Mouse (Mus musculus) lung, embryonic 16.5 days (tissue): ENCODE measurements around the gene Olfr71. TPM values are rescaled to one million over a fixed set of nuclear protein-coding genes. Genes with fewer than 3 reads are reported as not detected.

Experiments
- ATAC-seq: fragments of 200-750 bp; cut with Nextera tagmentation; 2 replicates; pipeline ENCODE4 v1.8.0; 2017; ENCODE audit warnings: low read depth, mild to moderate bottlenecking, moderate library complexity
- H3K27ac ChIP-seq: fragments of 300-500 bp; sonication (generic); 2 replicates; pipeline ENCODE4 v1.5.1; 2014; ENCODE audit warnings: mild to moderate bottlenecking, control low read depth, low read length
- H3K27me3 ChIP-seq: fragments of 300-500 bp; sonication (generic); 2 replicates; pipeline ENCODE4 v1.6.1; 2014; ENCODE audit warnings: low read depth, low read length, mixed read lengths; ENCODE audit not compliant: control insufficient read depth, insufficient read depth
- H3K36me3 ChIP-seq: fragments of 300-500 bp; sonication (generic); 2 replicates; pipeline ENCODE4 v1.6.1; 2014; ENCODE audit warnings: low read length; ENCODE audit not compliant: control insufficient read depth, insufficient read depth
- H3K4me1 ChIP-seq: fragments of 300-500 bp; sonication (generic); replicated peaks from 2 replicates; pipeline ENCODE4 v1.6.1; 2014; ENCODE audit warnings: low read length, mixed read lengths; ENCODE audit not compliant: control insufficient read depth, insufficient read depth
- H3K4me2 ChIP-seq: fragments of 300-500 bp; sonication (generic); 2 replicates; pipeline ENCODE4 v1.6.1; 2014; ENCODE audit warnings: low read depth, low read length, control low read depth
- H3K4me3 ChIP-seq: fragments of 300-500 bp; sonication (generic); 2 replicates; pipeline ENCODE4 v1.5.1; 2014; ENCODE audit warnings: mild to moderate bottlenecking, low read length, control low read depth
- H3K9ac ChIP-seq: fragments of 300-500 bp; sonication (generic); 2 replicates; pipeline ENCODE4 v1.6.1; 2014; ENCODE audit warnings: low read length, control low read depth
- H3K9me3 ChIP-seq: fragments of 300-500 bp; sonication (generic); 2 replicates; pipeline ENCODE4 v1.6.1; 2016; ENCODE audit warnings: low read length; ENCODE audit not compliant: control insufficient read depth
- WGBS: fragments of 180-500 bp; shearing (Covaris S2); extraction: QIAGEN DNeasy Blood & Tissue Kit; methylation state at CpG from one replicate; pipeline ENCODE4 v1.1.7; 2014; 5-methylcytosine and 5-hydroxymethylcytosine counted together
- polyA plus RNA-seq: library from polyadenylated mRNA; unstranded; fragments of >200 nt; fragmentation: Nextera tagmentation; extraction: Ambion mirVana; gene quantifications from 2 replicates; pipeline ENCODE4 v1.2.1, GENCODE M21; 2015

Olfr71 gene
- polyA plus RNA-seq, 1 experiment from 2014 or later: 0.16 TPM

DNA sequence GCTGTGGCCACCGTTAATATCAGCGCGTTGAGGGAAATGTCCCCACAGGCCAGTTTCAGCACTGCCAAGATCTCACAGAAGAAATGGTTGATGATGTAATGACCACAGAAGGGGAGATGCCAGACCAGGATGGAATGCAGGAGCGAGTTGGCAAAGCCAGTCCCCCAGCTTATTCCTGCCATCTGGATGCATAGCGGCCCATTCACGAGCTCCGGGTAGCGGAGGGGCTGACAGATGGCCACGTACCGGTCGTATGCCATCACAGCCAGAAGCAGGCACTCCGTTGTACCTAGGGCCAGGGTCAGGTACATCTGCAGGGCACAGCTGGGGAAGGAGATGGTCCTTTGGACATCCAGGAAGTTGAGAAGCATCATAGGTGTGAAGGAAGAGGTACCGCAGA lies 13.5 kb downstream of the Olfr71 start:
- H3K9ac ChIP-seq: no peak overlapping the region
- H3K4me1 ChIP-seq: peaks cover 3% of the 10 kb centered on the region; the same call in 1 of the 2 replicates
- H3K4me2 ChIP-seq: no peak overlapping the region
- H3K27ac ChIP-seq: no peak overlapping the region
- ATAC-seq: no peak
- H3K4me3 ChIP-seq: no peak overlapping the region
- H3K27me3 ChIP-seq: no peaks in the 10 kb centered on the region
- WGBS: 86% methylated on average over 13 of the region's 13 CpGs
- H3K9me3 ChIP-seq: no peaks in the 10 kb centered on the region
- H3K36me3 ChIP-seq: no peaks in the 10 kb centered on the region

DNA sequence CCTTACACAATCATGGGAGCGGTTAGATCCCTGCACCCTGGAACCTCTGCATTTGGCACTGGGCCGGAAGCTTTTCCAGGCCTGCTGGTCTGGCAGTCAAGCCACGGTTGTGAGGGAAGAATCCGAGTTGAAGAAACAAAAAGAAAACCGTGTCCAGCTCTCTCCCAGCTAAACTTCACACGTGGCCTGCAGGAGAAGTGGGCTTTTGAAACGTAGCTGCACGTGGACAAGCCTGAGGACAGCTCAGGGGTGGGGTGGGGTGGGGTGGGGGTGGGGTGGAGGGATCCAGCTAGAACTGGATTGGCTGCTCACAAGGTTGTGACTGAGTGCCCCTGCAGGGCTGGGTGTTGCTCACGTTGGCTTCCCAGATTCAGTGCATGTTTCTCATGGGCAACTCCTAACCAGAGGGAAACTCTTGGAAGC lies 14.8 kb downstream of the Olfr71 start:
- H3K4me2 ChIP-seq: no peak overlapping the region
- H3K36me3 ChIP-seq: no peaks in the 10 kb centered on the region
- no peaks in the 10 kb centered on the region for H3K27me3 ChIP-seq
- no peaks in the 10 kb centered on the region for H3K9me3 ChIP-seq
- peaks cover 3% of the 10 kb centered on the region; the same call in 1 of the 2 replicates for H3K4me1 ChIP-seq
- peak overlapping the region; percentile 67 for H3K27ac ChIP-seq
- H3K4me3 ChIP-seq: no peak overlapping the region
- WGBS: 22% methylated on average over 9 of the region's 9 CpGs
- no peak overlapping the region for H3K9ac ChIP-seq
- ATAC-seq: peak; percentile 82

DNA sequence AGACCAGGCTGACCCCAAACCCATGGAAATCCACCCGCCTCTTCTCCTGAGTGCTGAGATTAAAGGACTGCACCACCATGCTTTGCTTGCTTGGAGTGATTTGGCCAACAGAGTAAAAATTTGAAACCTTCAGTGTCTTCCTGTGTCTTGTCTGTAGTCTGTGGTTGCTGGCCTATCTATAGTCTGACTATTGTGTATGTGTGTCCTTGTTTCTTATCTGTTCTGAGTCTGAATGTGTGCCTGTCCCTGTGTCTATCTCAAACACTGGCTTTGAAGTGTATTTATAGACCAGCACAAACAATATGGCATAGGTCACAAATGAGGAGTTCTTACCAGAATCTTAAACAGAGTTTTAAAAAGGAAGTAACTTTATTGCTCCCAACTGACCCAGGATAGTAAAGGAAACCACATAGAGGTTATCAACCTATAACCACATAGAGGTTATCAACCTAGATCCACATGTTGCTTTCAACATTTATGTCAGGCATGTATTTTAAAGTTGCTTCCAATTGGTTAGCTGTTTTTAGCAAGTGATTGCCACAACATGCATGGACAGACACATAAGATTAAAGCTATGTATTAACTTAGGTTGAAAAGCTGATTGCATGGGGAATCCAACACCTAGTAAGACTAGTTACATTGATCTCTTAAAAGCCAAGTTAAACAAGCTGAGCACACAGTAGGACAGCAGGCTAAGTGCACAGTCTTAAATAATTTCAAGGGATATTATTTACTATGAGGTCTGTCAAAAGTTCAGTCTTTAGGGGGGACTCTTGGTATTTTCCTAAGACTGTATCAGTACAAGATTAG lies 15.4 kb downstream of the Olfr71 start:
- Histone ChIP-seq H3K27ac (peak overlapping the region; percentile 21; the same call in 1 of the 2 replicates), H3K4me3 (no peak overlapping the region), H3K9me3 (no peaks in the 10 kb centered on the region), H3K9ac (no peak overlapping the region), H3K27me3 (no peaks in the 10 kb centered on the region), H3K4me2 (no peak overlapping the region), H3K4me1 (peaks cover 3% of the 10 kb centered on the region; the same call in 1 of the 2 replicates), H3K36me3 (no peaks in the 10 kb centered on the region)
- WGBS: 57% methylated on average over 1 of the region's 1 CpGs
- ATAC-seq: no peak

DNA sequence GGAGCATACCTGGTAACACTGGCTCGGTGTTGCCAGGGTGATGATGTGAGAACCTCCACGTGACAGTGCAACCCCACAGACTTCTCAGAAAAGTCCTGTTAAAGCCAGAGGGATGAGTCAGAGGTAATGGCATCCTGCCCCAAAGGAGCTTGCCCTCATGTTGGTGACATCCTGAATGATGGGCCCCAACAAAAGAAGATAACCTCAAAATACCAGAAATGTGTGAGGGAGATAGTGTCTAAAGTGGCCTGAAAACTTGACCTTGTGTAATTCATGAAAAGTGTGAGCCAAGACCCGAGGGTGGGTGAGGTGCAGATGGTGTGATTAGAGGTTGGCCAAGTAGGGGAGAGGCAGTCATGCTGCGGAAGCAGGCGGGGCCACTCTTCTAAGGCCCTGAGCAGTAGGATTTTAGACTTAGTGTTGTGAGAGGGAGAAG lies 16.2 kb downstream of the Olfr71 start:
- Histone ChIP-seq H3K27ac (no peak overlapping the region), H3K4me3 (no peak overlapping the region), H3K4me2 (no peak overlapping the region), H3K4me1 (peaks cover 3% of the 10 kb centered on the region; the same call in 1 of the 2 replicates), H3K36me3 (0 out of 2 replicates have a peak, but pooled peaks cover 4% of the 10 kb centered on the region), H3K9me3 (no peaks in the 10 kb centered on the region), H3K9ac (no peak overlapping the region), H3K27me3 (no peaks in the 10 kb centered on the region)
- peak; percentile 43 for ATAC-seq
- WGBS: 50% methylated on average over 5 of the region's 5 CpGs

DNA sequence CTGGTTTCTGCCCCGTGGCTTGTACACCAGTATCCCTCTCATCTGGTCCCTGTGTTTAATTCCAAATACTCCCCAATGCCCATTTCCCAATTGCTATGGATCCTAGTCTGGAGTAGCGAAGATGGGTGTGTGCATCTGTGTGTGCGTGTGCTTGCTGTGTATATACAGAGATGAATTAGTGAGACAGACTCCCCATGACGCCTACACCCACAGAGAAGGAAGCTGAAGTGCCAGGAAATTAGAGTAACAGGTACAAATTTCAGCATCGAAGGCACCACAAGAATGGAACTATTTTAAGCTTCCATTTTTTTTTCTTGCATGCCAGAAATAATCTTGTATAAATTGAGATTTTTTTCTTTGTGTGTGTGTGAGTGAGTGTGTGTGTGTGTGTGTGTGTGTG lies 19.0 kb downstream of the Olfr71 start:
- 0 out of 2 replicates have a peak, but pooled peaks cover 4% of the 10 kb centered on the region for H3K36me3 ChIP-seq
- no peak for ATAC-seq
- WGBS: 71% methylated on average over 5 of the region's 5 CpGs

DNA sequence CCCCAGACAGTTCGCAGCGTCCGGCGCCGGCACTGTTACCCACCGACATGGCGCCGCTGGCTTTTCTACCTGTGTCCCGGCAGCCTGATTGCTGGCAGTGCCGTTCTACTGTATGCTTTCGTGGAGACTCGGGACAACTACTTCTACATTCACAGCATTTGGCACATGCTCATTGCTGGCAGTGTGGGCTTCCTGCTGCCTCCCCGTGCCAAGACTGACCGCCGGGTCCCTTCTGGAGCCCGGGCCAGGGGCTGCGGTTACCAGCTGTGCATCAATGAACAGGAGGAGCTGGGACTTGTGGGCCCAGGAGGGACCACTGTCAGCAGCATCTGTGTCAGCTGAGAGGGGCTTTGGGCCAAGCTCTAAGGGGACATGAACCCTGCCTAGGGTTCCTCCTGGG lies 20.0 kb downstream of the Olfr71 start:
- WGBS: 90% methylated on average over 17 of the region's 17 CpGs
- no peaks in the 10 kb centered on the region for H3K27me3 ChIP-seq
- no peak overlapping the region for H3K9ac ChIP-seq
- H3K27ac ChIP-seq: no peak overlapping the region
- H3K4me3 ChIP-seq: no peak overlapping the region
- H3K9me3 ChIP-seq: no peaks in the 10 kb centered on the region
- 0 out of 2 replicates have a peak, but pooled peaks cover 4% of the 10 kb centered on the region for H3K36me3 ChIP-seq
- ATAC-seq: no peak
- H3K4me2 ChIP-seq: no peak overlapping the region
- peaks cover 3% of the 10 kb centered on the region; the same call in 1 of the 2 replicates for H3K4me1 ChIP-seq

More for the DNA sequence above, 19.0 kb downstream of the Olfr71 start:
- Histone ChIP-seq H3K9me3 (no peaks in the 10 kb centered on the region), H3K4me3 (no peak overlapping the region), H3K9ac (no peak overlapping the region), H3K27ac (no peak overlapping the region), H3K4me1 (peaks cover 3% of the 10 kb centered on the region; the same call in 1 of the 2 replicates), H3K4me2 (no peak overlapping the region), H3K27me3 (no peaks in the 10 kb centered on the region)

DNA sequence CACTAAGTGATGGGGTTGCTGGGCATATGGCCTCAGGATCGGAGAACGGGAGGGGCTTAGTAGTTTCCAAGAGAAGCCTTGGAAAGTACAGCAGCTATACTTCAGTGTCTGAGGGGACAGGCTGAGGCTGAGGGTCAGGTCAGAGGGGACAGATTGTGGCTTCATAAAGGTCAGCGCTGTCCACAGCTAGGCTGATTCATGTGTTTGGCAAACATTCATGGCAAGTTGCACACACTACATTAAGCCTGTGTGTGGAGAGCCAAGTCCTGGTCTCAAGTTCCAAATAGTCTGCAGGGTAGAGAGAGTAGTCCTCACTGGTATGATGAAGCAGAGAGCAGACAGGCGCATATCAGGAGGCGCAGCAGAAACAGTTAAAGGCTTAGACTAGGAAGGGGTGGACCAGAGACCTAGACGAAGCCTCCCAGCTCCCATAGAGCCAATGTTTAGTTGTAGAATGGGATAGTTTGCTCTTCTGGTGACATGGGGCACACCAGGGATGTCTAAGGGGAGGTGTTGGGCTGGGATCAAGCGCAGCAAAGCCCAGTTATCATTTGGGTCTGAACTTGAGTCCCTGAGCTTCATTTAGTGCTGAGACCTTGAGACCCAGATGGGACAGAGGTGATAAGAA lies 30.5 kb downstream of the Olfr71 start:
- Histone ChIP-seq H3K9me3 (no peaks in the 10 kb centered on the region), H3K4me3 (no peak overlapping the region), H3K36me3 (peaks cover 5% of the 10 kb centered on the region; the same call in 1 of the 2 replicates), H3K9ac (no peak overlapping the region), H3K27ac (no peak overlapping the region), H3K4me1 (no peaks in the 10 kb centered on the region), H3K4me2 (no peak overlapping the region), H3K27me3 (no peaks in the 10 kb centered on the region)
- no peak for ATAC-seq
- 76% methylated on average over 7 of the region's 7 CpGs for WGBS

DNA sequence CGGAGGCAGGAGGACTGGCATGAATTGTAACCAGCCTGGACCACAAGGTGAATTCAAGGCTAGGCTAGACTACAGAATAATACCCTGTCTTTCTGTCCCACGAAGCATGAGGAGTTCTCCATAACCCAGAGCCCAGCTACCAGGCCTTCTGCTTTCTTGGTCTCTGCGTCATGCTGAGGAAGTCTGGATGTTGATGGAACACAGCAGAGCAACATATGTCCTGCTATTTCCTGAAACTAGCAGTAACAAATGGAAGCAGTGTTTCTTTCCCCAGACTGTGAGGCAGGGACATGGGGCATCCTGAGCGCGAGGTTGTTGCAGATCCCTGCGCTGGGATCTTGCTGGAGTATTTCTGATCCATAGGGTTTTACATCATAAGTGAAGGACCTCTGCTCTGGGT lies 31.5 kb downstream of the Olfr71 start:
- Histone ChIP-seq H3K4me1 (0 out of 2 replicates have a peak, but pooled peaks cover 2% of the 10 kb centered on the region), H3K36me3 (peaks cover 5% of the 10 kb centered on the region; the same call in 1 of the 2 replicates), H3K4me3 (no peak overlapping the region), H3K27me3 (no peaks in the 10 kb centered on the region), H3K27ac (no peak overlapping the region), H3K4me2 (no peak overlapping the region), H3K9ac (no peak overlapping the region), H3K9me3 (no peaks in the 10 kb centered on the region)
- WGBS: 90% methylated on average over 6 of the region's 6 CpGs
- ATAC-seq: no peak

DNA sequence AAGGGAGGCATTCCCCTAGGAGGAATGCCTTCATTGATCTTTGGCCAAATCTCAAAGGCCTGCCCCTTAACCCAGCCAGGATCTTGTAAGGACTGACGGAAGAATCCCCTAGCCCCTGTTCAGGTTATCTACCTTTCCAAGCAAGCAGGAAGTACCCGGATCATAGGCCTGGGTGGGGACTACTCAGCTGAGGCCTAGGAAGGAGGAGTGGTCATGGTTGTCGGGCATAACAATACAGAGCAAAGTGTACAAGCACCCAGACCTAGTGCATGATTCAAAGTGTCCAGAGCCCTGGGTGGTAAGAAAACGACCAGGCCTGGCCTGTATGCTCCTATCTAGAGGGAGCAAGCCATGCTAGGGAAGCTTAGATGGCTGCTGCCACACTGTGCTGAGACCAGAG lies 34.4 kb downstream of the Olfr71 start:
- 0 out of 2 replicates have a peak, but pooled peaks cover 2% of the 10 kb centered on the region for H3K4me1 ChIP-seq
- H3K4me3 ChIP-seq: no peak overlapping the region
- ATAC-seq: no peak
- 68% methylated on average over 4 of the region's 4 CpGs for WGBS
- no peak overlapping the region for H3K27ac ChIP-seq
- H3K4me2 ChIP-seq: no peak overlapping the region
- no peaks in the 10 kb centered on the region for H3K9me3 ChIP-seq
- no peaks in the 10 kb centered on the region for H3K27me3 ChIP-seq
- no peak overlapping the region for H3K9ac ChIP-seq
- H3K36me3 ChIP-seq: no peaks in the 10 kb centered on the region
